Mouse (Mus musculus) CD4-positive naive resting alpha-beta T cell, adult 76 days (primary cell): Measurements from ENCODE around the gene Hrc. TPM values are rescaled to one million over a fixed set of nuclear protein-coding genes. Genes with fewer than 3 reads are reported as not detected.

Experiments
- total RNA-seq: library from RNA; stranded (reverse); gene quantifications from one replicate; pipeline ENCODE4 v1.2.4, GENCODE M21; 2023

Gene Hrc
- not detected for total RNA-seq

GRCm38 (mm10) chr7:45335056-45335455 lies at the start of gene Hrc:
Gene Hrc (plus strand): TSS chr7:45335290.

GRCm38 (mm10) chr7:45333431-45333982 lies 1.6 kb upstream of the Hrc start, which contains the start of gene Trpm4:
Gene Trpm4 (minus strand): TSS chr7:45333780.

GRCm38 (mm10) chr7:45366652-45367019 lies 31.5 kb downstream of the Hrc start, which contains the start of gene Ppfia3:
Gene Ppfia3 (minus strand): TSS chr7:45367019.

GRCm38 (mm10) chr7:45370475-45371311 lies 35.6 kb downstream of the Hrc start, which contains the start of gene Lin7b:
Gene Lin7b (minus strand): TSS chr7:45370583.

Other genes with a start within 250 kb of the Hrc start
- gene Rcn3, start 243.1 kb upstream of the Hrc start, total RNA-seq = 6.3 TPM
- gene Fcgrt, start 231.4 kb upstream of the Hrc start, total RNA-seq = 16.1 TPM
- gene Rps11, start 210.9 kb upstream of the Hrc start, total RNA-seq = 3,007 TPM
- 5,416 TPM for gene Rpl13a, start 206.5 kb upstream of the Hrc start, total RNA-seq
- gene Gm45713, start 199.1 kb upstream of the Hrc start, total RNA-seq = not detected
- 212 TPM for gene Flt3l, start 198.9 kb upstream of the Hrc start, total RNA-seq
- 31.0 TPM for gene Pih1d1, start 181.0 kb upstream of the Hrc start, total RNA-seq
- gene Aldh16a1, start 180.7 kb upstream of the Hrc start, total RNA-seq = 51.1 TPM
- not detected for gene Slc17a7, start 171.3 kb upstream of the Hrc start, total RNA-seq
- not detected for gene Gfy, start 155.7 kb upstream of the Hrc start, total RNA-seq
- gene Pth2, start 154.3 kb upstream of the Hrc start, total RNA-seq = not detected
- not detected for gene Ccdc155, start 130.4 kb upstream of the Hrc start, total RNA-seq
- not detected for gene Dkkl1, start 123.1 kb upstream of the Hrc start, total RNA-seq
- not detected for gene Tead2, start 119.5 kb upstream of the Hrc start, total RNA-seq
- 344 TPM for gene Cd37, start 96.2 kb upstream of the Hrc start, total RNA-seq
- not detected for gene Slc6a16, start 94.2 kb upstream of the Hrc start, total RNA-seq
- gene Slc6a21, start 57.8 kb upstream of the Hrc start, total RNA-seq = not detected
- gene Trpm4, start 1.5 kb upstream of the Hrc start, total RNA-seq = 8.1 TPM
- gene Ppfia3, start 31.7 kb downstream of the Hrc start, total RNA-seq = 0.26 TPM
- not detected for gene Lin7b, start 35.3 kb downstream of the Hrc start, total RNA-seq
- gene Snrnp70, start 60.5 kb downstream of the Hrc start, total RNA-seq = 741 TPM
- not detected for gene Kcna7, start 70.4 kb downstream of the Hrc start, total RNA-seq
- gene Ntf5, start 78.4 kb downstream of the Hrc start, total RNA-seq = not detected
- gene Lhb, start 85.5 kb downstream of the Hrc start, total RNA-seq = not detected
- 6.8 TPM for gene Gys1, start 99.6 kb downstream of the Hrc start, total RNA-seq
- 48.1 TPM for gene Ruvbl2, start 102.8 kb downstream of the Hrc start, total RNA-seq
- gene Ftl1, start 124.6 kb downstream of the Hrc start, total RNA-seq = 649 TPM
- 78.4 TPM for gene Bax, start 131.6 kb downstream of the Hrc start, total RNA-seq
- gene Tulp2, start 146.6 kb downstream of the Hrc start, total RNA-seq = not detected
- gene Gm45808, start 151.5 kb downstream of the Hrc start, total RNA-seq = not detected
- gene Dhdh, start 153.5 kb downstream of the Hrc start, total RNA-seq = 1.8 TPM
- gene Nucb1, start 175.1 kb downstream of the Hrc start, total RNA-seq = 61.9 TPM
- 681 TPM for gene Ppp1r15a, start 191.0 kb downstream of the Hrc start, total RNA-seq
- gene Plekha4, start 191.0 kb downstream of the Hrc start, total RNA-seq = 1.2 TPM
- not detected for gene Hsd17b14, start 219.6 kb downstream of the Hrc start, total RNA-seq
- gene Bcat2, start 234.9 kb downstream of the Hrc start, total RNA-seq = 65.6 TPM